Mouse (Mus musculus) heart, embryonic 15.5 days (tissue): ENCODE measurements around the gene Mob3b. TPM values are rescaled to one million over a fixed set of nuclear protein-coding genes. Genes with fewer than 3 reads are reported as not detected.
A peak's percentile ranks its signal among the peaks of the same experiment; 100 is the strongest.
"Not testable (repeated sequence)": the region's sequence is repeated elsewhere in the genome, so short reads cannot be mapped to it uniquely, and the experiment has no call there.

Experiments
- ATAC-seq: fragments of 200-750 bp; cut with Nextera tagmentation; replicated peaks from 2 replicates; pipeline ENCODE4 v1.8.0; 2017; ENCODE audit warnings: low read depth, moderate TSS enrichment; ENCODE audit not compliant: insufficient number of reproducible peaks, insufficient read depth, low FRiP score
- H3K27ac ChIP-seq: fragments of 300-500 bp; sonication (generic); 2 replicates; pipeline ENCODE4 v1.5.1; 2015; ENCODE audit warnings: mild to moderate bottlenecking, inconsistent platforms
- H3K27me3 ChIP-seq: fragments of 300-500 bp; sonication (generic); 2 replicates; pipeline ENCODE4 v1.6.1; 2015; ENCODE audit warnings: inconsistent platforms
- H3K36me3 ChIP-seq: fragments of 300-500 bp; sonication (generic); 2 replicates; pipeline ENCODE4 v1.6.1; 2015; ENCODE audit warnings: mild to moderate bottlenecking, inconsistent platforms
- H3K4me1 ChIP-seq: fragments of 300-500 bp; sonication (generic); replicated peaks from 2 replicates; pipeline ENCODE4 v1.6.1; 2015; ENCODE audit warnings: inconsistent platforms
- H3K4me2 ChIP-seq: fragments of 300-500 bp; sonication (generic); 2 replicates; pipeline ENCODE4 v1.6.1; 2015; ENCODE audit warnings: inconsistent platforms, mild to moderate bottlenecking, moderate library complexity
- H3K4me3 ChIP-seq: fragments of 300-500 bp; sonication (generic); 2 replicates; pipeline ENCODE4 v1.5.1; 2015; ENCODE audit warnings: mild to moderate bottlenecking, inconsistent platforms
- H3K9ac ChIP-seq: fragments of 300-500 bp; sonication (generic); 2 replicates; pipeline ENCODE4 v1.6.1; 2015; ENCODE audit warnings: mild to moderate bottlenecking, inconsistent platforms
- H3K9me3 ChIP-seq: fragments of 300-500 bp; sonication (generic); replicated peaks from 2 replicates; pipeline ENCODE4 v1.6.1; 2016; ENCODE audit warnings: inconsistent platforms
- WGBS: fragments of 180-500 bp; shearing (Covaris S2); methylation state at CpG from one replicate; pipeline ENCODE4 v1.1.7; 2015; ENCODE audit warnings: mixed read lengths; 5-methylcytosine and 5-hydroxymethylcytosine counted together
- polyA plus RNA-seq: library from polyadenylated mRNA; unstranded; fragments of >200 nt; fragmentation: Nextera tagmentation; extraction: Ambion mirVana; gene quantifications from 2 replicates; pipeline ENCODE4 v1.2.1, GENCODE M21; 2015

The Mob3b gene
- polyA plus RNA-seq, 1 experiment from 2014 or later, result 4.1 TPM

GRCm38 (mm10) chr4:34959477-34959876 is 197.8 kb downstream of the Mob3b start:
- Histone ChIP-seq H3K36me3 (no peaks in the 10 kb centered on the region), H3K4me2 (no peak overlapping the region), H3K27me3 (peaks cover 3% of the 10 kb centered on the region; the same call in 1 of the 2 replicates), H3K9ac (no peak overlapping the region), H3K4me1 (peaks cover 4% of the 10 kb centered on the region; the same call in 1 of the 2 replicates), H3K4me3 (no peak overlapping the region), H3K27ac (no peak overlapping the region), H3K9me3 (no peaks in the 10 kb centered on the region)
- no peak for ATAC-seq
- 80% methylated on average over 6 of the region's 6 CpGs for WGBS

GRCm38 (mm10) chr4:34958155-34959028 is 198.9 kb downstream of the Mob3b start:
- Histone ChIP-seq H3K4me3 (no peak overlapping the region), H3K36me3 (no peaks in the 10 kb centered on the region), H3K27ac (no peak overlapping the region), H3K9ac (no peak overlapping the region), H3K27me3 (peaks cover 3% of the 10 kb centered on the region; the same call in 1 of the 2 replicates), H3K4me1 (no peaks in the 10 kb centered on the region), H3K9me3 (no peaks in the 10 kb centered on the region), H3K4me2 (no peak overlapping the region)
- WGBS, result 43% methylated on average over 12 of the region's 12 CpGs
- 0 out of 2 replicates have a peak, but pooled peaks have one; percentile 13 for ATAC-seq

GRCm38 (mm10) chr4:34953716-34954115 is 203.6 kb downstream of the Mob3b start:
- no peaks in the 10 kb centered on the region for H3K4me1 ChIP-seq
- H3K27me3 ChIP-seq, result peaks cover 3% of the 10 kb centered on the region; the same call in 1 of the 2 replicates
- no peaks in the 10 kb centered on the region for H3K36me3 ChIP-seq
- no peak for ATAC-seq
- WGBS, result 72% methylated on average over 10 of the region's 10 CpGs
- H3K4me2 ChIP-seq, result no peak overlapping the region
- no peak overlapping the region for H3K4me3 ChIP-seq
- no peak overlapping the region for H3K9ac ChIP-seq
- H3K9me3 ChIP-seq, result no peaks in the 10 kb centered on the region
- H3K27ac ChIP-seq, result no peak overlapping the region

GRCm38 (mm10) chr4:34947181-34947580 is 210.1 kb downstream of the Mob3b start:
- H3K4me3 ChIP-seq, result no peak overlapping the region
- H3K27ac ChIP-seq, result no peak overlapping the region
- no peak overlapping the region for H3K9ac ChIP-seq
- no peaks in the 10 kb centered on the region for H3K4me1 ChIP-seq
- no peaks in the 10 kb centered on the region for H3K9me3 ChIP-seq
- H3K4me2 ChIP-seq, result no peak overlapping the region
- no peaks in the 10 kb centered on the region for H3K27me3 ChIP-seq
- ATAC-seq, result no peak
- no peaks in the 10 kb centered on the region for H3K36me3 ChIP-seq

GRCm38 (mm10) chr4:34941046-34941445 is 216.2 kb downstream of the Mob3b start:
- ATAC-seq, result no peak
- Histone ChIP-seq H3K9me3 (no peaks in the 10 kb centered on the region), H3K9ac (no peak overlapping the region), H3K27ac (no peak overlapping the region), H3K4me2 (no peak overlapping the region), H3K27me3 (no peaks in the 10 kb centered on the region), H3K4me1 (no peaks in the 10 kb centered on the region), H3K36me3 (no peaks in the 10 kb centered on the region), H3K4me3 (no peak overlapping the region)
- 91% methylated on average over 25 of the region's 25 CpGs for WGBS

GRCm38 (mm10) chr4:34928386-34928785 is 228.9 kb downstream of the Mob3b start:
- H3K9me3 ChIP-seq, H3K4me1 ChIP-seq, H3K27ac ChIP-seq, H3K9ac ChIP-seq, H3K36me3 ChIP-seq, H3K4me3 ChIP-seq, H3K4me2 ChIP-seq, H3K27me3 ChIP-seq, ATAC-seq: not testable (repeated sequence)
- WGBS, result 68% methylated on average over 7 of the region's 7 CpGs

GRCm38 (mm10) chr4:34922177-34922870 is 235.0 kb downstream of the Mob3b start:
- no peaks in the 10 kb centered on the region for H3K4me1 ChIP-seq
- ATAC-seq, result no peak
- no peaks in the 10 kb centered on the region for H3K27me3 ChIP-seq
- H3K36me3 ChIP-seq, result no peaks in the 10 kb centered on the region
- no peak overlapping the region for H3K4me2 ChIP-seq
- no peaks in the 10 kb centered on the region for H3K9me3 ChIP-seq
- H3K9ac ChIP-seq, result no peak overlapping the region
- no peak overlapping the region for H3K27ac ChIP-seq
- WGBS, result 64% methylated on average over 6 of the region's 6 CpGs
- no peak overlapping the region for H3K4me3 ChIP-seq

GRCm38 (mm10) chr4:34917400-34917799 is 239.9 kb downstream of the Mob3b start:
- H3K9me3 ChIP-seq, result no peaks in the 10 kb centered on the region
- H3K4me1 ChIP-seq, result no peaks in the 10 kb centered on the region
- no peak overlapping the region for H3K27ac ChIP-seq
- no peak overlapping the region for H3K9ac ChIP-seq
- H3K4me3 ChIP-seq, result no peak overlapping the region
- no peak overlapping the region for H3K4me2 ChIP-seq
- H3K27me3 ChIP-seq, result no peaks in the 10 kb centered on the region
- WGBS, result 80% methylated on average over 7 of the region's 7 CpGs
- no peaks in the 10 kb centered on the region for H3K36me3 ChIP-seq
- ATAC-seq, result no peak

GRCm38 (mm10) chr4:34912171-34912570 is 245.1 kb downstream of the Mob3b start:
- Histone ChIP-seq H3K9ac (no peak overlapping the region), H3K9me3 (no peaks in the 10 kb centered on the region), H3K4me3 (no peak overlapping the region), H3K4me1 (no peaks in the 10 kb centered on the region), H3K27me3 (no peaks in the 10 kb centered on the region), H3K27ac (no peak overlapping the region), H3K36me3 (no peaks in the 10 kb centered on the region), H3K4me2 (no peak overlapping the region)
- 81% methylated on average over 3 of the region's 3 CpGs for WGBS
- no peak for ATAC-seq

- no peaks in the 10 kb centered on the region for H3K9me3 ChIP-seq
- WGBS, result 64% methylated on average over 3 of the region's 3 CpGs
- H3K9ac ChIP-seq, result no peak overlapping the region
- no peaks in the 10 kb centered on the region for H3K36me3 ChIP-seq
- no peak overlapping the region for H3K4me2 ChIP-seq
- H3K4me3 ChIP-seq, result no peak overlapping the region
- H3K27me3 ChIP-seq, result no peaks in the 10 kb centered on the region
- no peak overlapping the region for H3K27ac ChIP-seq
- 0 out of 2 replicates have a peak, but pooled peaks cover 4% of the 10 kb centered on the region for H3K4me1 ChIP-seq
- ATAC-seq, result no peak
These were observed 245.9 kb downstream of the Mob3b start for GRCm38 (mm10) chr4:34911401-34911800.

- Histone ChIP-seq H3K4me1 (0 out of 2 replicates have a peak, but pooled peaks cover 4% of the 10 kb centered on the region), H3K9ac (no peak overlapping the region), H3K27ac (no peak overlapping the region), H3K36me3 (no peaks in the 10 kb centered on the region), H3K4me2 (no peak overlapping the region), H3K4me3 (no peak overlapping the region), H3K27me3 (no peaks in the 10 kb centered on the region), H3K9me3 (no peaks in the 10 kb centered on the region)
- no peak for ATAC-seq
- 70% methylated on average over 7 of the region's 7 CpGs for WGBS
These were observed 249.2 kb downstream of the Mob3b start for GRCm38 (mm10) chr4:34908127-34908526.
